Mouse (Mus musculus) CD4-positive, CD25-positive, alpha-beta regulatory T cell, adult 4 months (primary cell): ENCODE results near the gene Rab29. TPM values are rescaled to one million over a fixed set of nuclear protein-coding genes. Genes with fewer than 3 reads are reported as not detected.
"Not testable (repeated sequence)": the region's sequence is repeated elsewhere in the genome, so short reads cannot be mapped to it uniquely, and the experiment has no call there.

Experiments used
- ATAC-seq: one replicate; pipeline ENCODE4 v1.8.0; 2017
- polyA plus RNA-seq, 2 experiments: library from polyadenylated mRNA; unstranded; fragments of 100-300 nt; shearing (Covaris generic); gene quantifications; one replicate each; pipeline ENCODE4 v1.2.1; 2017

Rab29 gene
- polyA plus RNA-seq, 2 experiments from 2014 or later = 35.6 to 36.8 TPM

- no peak for ATAC-seq
Observed at GRCm38 (mm10) chr1:131865596-131865995, 1.4 kb upstream of the Rab29 start.

- no peak for ATAC-seq
Observed at GRCm38 (mm10) chr1:131866304-131866999, 572 bp upstream of the Rab29 start.

GRCm38 (mm10) chr1:131867946-131868290, 894 bp downstream of the Rab29 start:
- ATAC-seq = peak; percentile 2

- ATAC-seq = no peak
Observed at GRCm38 (mm10) chr1:131869561-131869960, 2.5 kb downstream of the Rab29 start.

GRCm38 (mm10) chr1:131872856-131873255, 5.8 kb downstream of the Rab29 start:
- ATAC-seq = no peak

- no peak for ATAC-seq
Observed at GRCm38 (mm10) chr1:131879816-131880215, 12.8 kb downstream of the Rab29 start.

- ATAC-seq = no peak
Observed at GRCm38 (mm10) chr1:131882787-131883186, 15.8 kb downstream of the Rab29 start.

GRCm38 (mm10) chr1:131886173-131886572, 19.1 kb downstream of the Rab29 start:
- no peak for ATAC-seq

GRCm38 (mm10) chr1:131886641-131887040, 19.6 kb downstream of the Rab29 start:
- no peak for ATAC-seq

GRCm38 (mm10) chr1:131890043-131890658, 23.1 kb downstream of the Rab29 start:
- ATAC-seq = no peak

- no peak for ATAC-seq
Observed at GRCm38 (mm10) chr1:131891436-131891835, 24.4 kb downstream of the Rab29 start.

- no peak for ATAC-seq
Observed at GRCm38 (mm10) chr1:131902679-131903078, 35.7 kb downstream of the Rab29 start.

GRCm38 (mm10) chr1:131903251-131903650, 36.2 kb downstream of the Rab29 start:
- ATAC-seq = no peak

- no peak for ATAC-seq
Observed at GRCm38 (mm10) chr1:131905497-131905896, 38.5 kb downstream of the Rab29 start.

- ATAC-seq = no peak
Observed at GRCm38 (mm10) chr1:131908456-131908855, 41.4 kb downstream of the Rab29 start.

- not testable (repeated sequence) for ATAC-seq
Observed at GRCm38 (mm10) chr1:131909236-131909635, 42.2 kb downstream of the Rab29 start.

- ATAC-seq = peak; percentile 95
Observed at GRCm38 (mm10) chr1:131910001-131910648, 43.1 kb downstream of the Rab29 start, which contains the start of gene Nucks1. Gene Nucks1, plus strand, starts transcription at chr1:131910534.

- ATAC-seq = peak; percentile 62
Observed at GRCm38 (mm10) chr1:131910674-131911558, 43.9 kb downstream of the Rab29 start.

- no peak for ATAC-seq
Observed at GRCm38 (mm10) chr1:131917634-131918033, 50.6 kb downstream of the Rab29 start.

- no peak for ATAC-seq
Observed at GRCm38 (mm10) chr1:131919052-131919451, 52.0 kb downstream of the Rab29 start.

GRCm38 (mm10) chr1:131922100-131922499, 55.1 kb downstream of the Rab29 start:
- ATAC-seq = no peak
